ENCODE assay signal across 7 mouse cellular contexts in genomic region chr12:44292281-44292680, GRCm38 (mm10). TPM values are rescaled to one million over a fixed set of nuclear protein-coding genes. Genes with fewer than 3 reads are reported as not detected.
DNase-seq lines count a peak whose midpoint lies in the region; ATAC-seq and TF ChIP-seq lines count a peak whose summit lies in the region.

No protein-coding gene starts in this region.

- no peaks in the 10 kb centered on the region for H3K9me3 ChIP-seq in neural tube, embryonic 15.5 days (replicated peaks)

- no peak overlapping the region for H3K4me2 ChIP-seq in neural tube, embryonic 15.5 days

- no peak overlapping the region for H3K4me3 ChIP-seq in neural tube, embryonic 15.5 days (replicated peaks)

- peaks cover 16% of the 10 kb centered on the region for H3K36me3 ChIP-seq in neural tube, embryonic 15.5 days

- peak; percentile 82 for DNase-seq in 3T3-L1 (ENCODE audit: low read depth, low spot score)
- DNase-seq in CD4-positive helper T cell, adult 2 months (ENCODE audit: low read depth, low spot score) = peak; percentile 64
- DNase-seq in brain, embryonic 14.5 days (ENCODE audit: low read depth) = peak; percentile 90
- DNase-seq in hindlimb bud, embryonic 11.5 days (ENCODE audit: extremely low spot score, low read depth, low spot score) = peak; percentile 60
- DNase-seq in left cerebral cortex, postnatal 4 days = peak; percentile 73

- H3K9ac ChIP-seq in neural tube, embryonic 15.5 days (replicated peaks) = no peak overlapping the region

- ATAC-seq in erythroblast, adult 5-6 weeks (replicated peaks; ENCODE audit: low FRiP score, poor library complexity, severe bottlenecking) = peak; percentile 91
- peak; percentile 68 for ATAC-seq in neural tube, embryonic 15.5 days (ENCODE audit: low FRiP score)

- intact Hi-C loops in left cerebral cortex, postnatal 4 days (cut with DNase I) = loop anchor here (5.0 kb wide), 1 partner anchor 280 kb away; no protein-coding TSS in a partner anchor

- H3K4me1 ChIP-seq in neural tube, embryonic 15.5 days = no peaks in the 10 kb centered on the region

- H3K27me3 ChIP-seq in neural tube, embryonic 15.5 days (replicated peaks) = no peaks in the 10 kb centered on the region

- peak; percentile 46; the same call in 1 of the 2 replicates for TF ChIP-seq CTCF in brain, embryonic 14.5 days (IDR thresholded peaks at IDR 0.05; ENCODE audit: borderline replicate concordance, extremely low read depth, insufficient read depth, insufficient read length)

- no peak overlapping the region for H3K27ac ChIP-seq in neural tube, embryonic 15.5 days (replicated peaks)

- TF ChIP-seq POLR2A in brain, embryonic 14.5 days (IDR thresholded peaks at IDR 0.05; ENCODE audit: borderline replicate concordance, extremely low read depth, insufficient read depth, insufficient read length, poor library complexity, severe bottlenecking) = no peak

RNA-seq across cellular contexts. Expression of gene Nrcam, which starts 36.4 kb away (rescaled TPM):
- 61.2 and 89.1 TPM in 2 replicates for polyA plus RNA-seq in brain, embryonic 14.5 days (2012; rRNA removed)
- total RNA-seq in erythroblast, adult 5-6 weeks (2015; ENCODE audit: low replicate concordance) = not detected in 2 replicates
- total RNA-seq in erythroblast, adult 5-6 weeks (2017; ENCODE audit: low replicate concordance) = 0.43 and 0.98 TPM in 2 replicates
- total RNA-seq in left cerebral cortex, postnatal 4 days (2021) = 100 to 1,000 TPM; 323 to 345 TPM
- 91.5 and 102 TPM in 2 replicates for polyA plus RNA-seq in neural tube, embryonic 15.5 days (2015; fragmentation: Nextera tagmentation; extraction: Ambion mirVana)

Comparison
In these comparisons a context has a peak if more than half of its experiments do, and no peak if none do; other contexts are left out.
1. RNA of gene Nrcam, which starts 36.4 kb away (total RNA-seq): 323 to 345 TPM in left cerebral cortex, postnatal 4 days; 0.43 to 0.98 TPM in erythroblast, adult 5-6 weeks; every median in the first group is over 100 times any median in the second.
2. Peak in every context shown above with its lines, with median percentiles within 50 percentile points of each other: DNase-seq.